Mouse (Mus musculus): Measurements from ENCODE around the gene Cuzd1. TPM values are rescaled to one million over a fixed set of nuclear protein-coding genes. Genes with fewer than 3 reads are reported as not detected.

Gene Cuzd1
- polyA plus RNA-seq, 1 experiment from 2014 or later = not detected

DNA sequence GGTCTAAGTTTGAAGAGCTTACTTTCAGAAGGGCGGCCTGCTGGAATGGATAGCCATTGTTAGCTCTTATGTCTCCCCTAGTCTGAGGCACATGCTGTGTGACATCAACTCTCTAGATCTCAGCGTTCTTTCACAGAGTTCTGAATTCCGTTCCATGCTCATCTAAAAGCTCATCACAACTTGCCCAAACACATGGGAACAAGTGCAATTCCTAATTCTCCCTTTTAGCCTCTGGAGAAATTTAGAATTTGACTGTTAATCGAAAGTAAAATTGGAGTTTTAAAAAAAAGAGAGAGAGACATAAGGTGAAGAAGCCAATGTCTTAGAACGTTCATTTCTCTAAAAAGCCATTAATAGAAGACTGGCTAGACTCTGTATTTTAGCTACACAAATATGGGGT is 7.3 kb upstream of the Cuzd1 start, which contains the start of gene Fam24b:
Fam24b (minus strand) TSS at position 101 of the 400 bp plus-strand sequence.
- no peaks in the 10 kb centered on the region for H3K9me3 ChIP-seq
- H3K9ac ChIP-seq = no peak within 1 kb of the TSS
- H3K4me2 ChIP-seq = no peak within 1 kb of the TSS
- 89% methylated on average over 5 of the region's 5 CpGs for WGBS
- no peaks in the 10 kb centered on the region for H3K36me3 ChIP-seq
- H3K27ac ChIP-seq = no peak within 1 kb of the TSS
- no peak for ATAC-seq (ENCODE audit: insufficient number of reproducible peaks, insufficient read depth, low FRiP score, low TSS enrichment, low read depth)
- H3K4me1 ChIP-seq = no peaks in the 10 kb centered on the region
- H3K4me3 ChIP-seq = no peak within 1 kb of the TSS
- no peaks in the 10 kb centered on the region for H3K27me3 ChIP-seq

DNA sequence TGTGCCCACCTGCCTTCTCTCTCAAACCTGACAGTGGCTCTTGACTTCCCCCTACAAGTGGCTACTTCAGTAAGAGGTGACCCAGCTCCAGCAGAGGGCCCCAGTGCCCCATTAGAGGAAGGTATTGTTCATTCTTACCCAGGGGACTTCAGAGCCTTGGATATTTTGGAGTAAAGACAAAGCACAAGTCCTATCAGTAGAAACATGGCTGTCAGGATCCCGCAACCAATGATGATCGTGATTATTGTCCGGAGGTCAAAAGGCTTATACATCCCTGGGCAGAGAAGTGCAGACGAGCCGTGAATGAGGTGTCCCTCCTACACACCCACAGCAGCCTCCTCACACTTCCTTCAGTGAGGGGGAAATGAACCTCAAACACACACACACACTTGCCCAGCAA is 5.0 kb upstream of the Cuzd1 start:
- Histone ChIP-seq H3K9me3 (no peaks in the 10 kb centered on the region), H3K27ac (no peak overlapping the region), H3K4me2 (no peak overlapping the region), H3K9ac (no peak overlapping the region), H3K27me3 (no peaks in the 10 kb centered on the region), H3K4me1 (no peaks in the 10 kb centered on the region), H3K4me3 (no peak overlapping the region), H3K36me3 (no peaks in the 10 kb centered on the region)
- ATAC-seq (ENCODE audit: insufficient number of reproducible peaks, insufficient read depth, low FRiP score, low TSS enrichment, low read depth) = no peak
- 86% methylated on average over 5 of the region's 5 CpGs for WGBS

DNA sequence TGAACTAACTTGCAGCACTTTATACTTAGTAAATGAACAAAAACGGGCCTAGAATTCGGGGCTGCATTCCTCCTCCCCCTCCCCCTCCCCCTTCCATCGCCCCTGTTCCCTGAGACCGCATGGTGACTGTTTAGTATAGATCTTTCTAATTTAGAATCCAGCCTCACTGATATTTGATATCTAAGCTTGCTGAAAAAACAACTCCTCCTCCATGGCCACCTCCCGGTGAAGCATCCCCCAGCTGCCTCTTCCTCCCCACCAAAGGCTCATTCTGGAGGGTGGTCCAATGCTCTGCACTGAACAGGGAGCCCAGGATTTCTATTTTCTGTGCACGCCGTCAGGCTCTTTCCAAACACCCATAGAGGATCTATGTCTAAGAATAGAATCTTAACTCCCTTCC is 3.8 kb downstream of the Cuzd1 start:
- H3K36me3 ChIP-seq = no peaks in the 10 kb centered on the region
- no peak overlapping the region for H3K4me2 ChIP-seq
- ATAC-seq (ENCODE audit: insufficient number of reproducible peaks, insufficient read depth, low FRiP score, low TSS enrichment, low read depth) = no peak
- H3K9ac ChIP-seq = no peak overlapping the region
- no peaks in the 10 kb centered on the region for H3K9me3 ChIP-seq
- H3K27ac ChIP-seq = no peak overlapping the region
- H3K4me3 ChIP-seq = no peak overlapping the region
- H3K27me3 ChIP-seq = no peaks in the 10 kb centered on the region
- 54% methylated on average over 6 of the region's 7 CpGs for WGBS
- H3K4me1 ChIP-seq = no peaks in the 10 kb centered on the region

DNA sequence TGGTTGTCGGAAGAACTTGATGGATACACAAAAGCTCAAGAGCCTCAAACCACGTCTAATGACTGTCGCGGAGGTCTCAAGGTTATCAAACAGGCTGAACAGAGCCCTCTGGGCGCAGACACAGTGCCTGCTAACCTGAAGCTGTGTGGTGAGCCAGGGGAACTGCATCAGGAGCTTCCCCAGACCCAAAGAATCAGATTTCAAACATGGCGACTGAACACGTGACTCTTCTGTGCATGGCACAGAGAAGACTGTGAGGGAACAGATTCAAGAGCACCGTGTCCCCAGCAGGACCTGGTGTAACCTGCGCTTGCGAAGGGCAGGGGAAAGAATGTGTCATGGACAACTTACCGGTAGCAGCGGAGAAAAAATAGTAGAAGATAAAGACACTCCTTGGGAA is 4.5 kb downstream of the Cuzd1 start:
- Histone ChIP-seq H3K4me1 (no peaks in the 10 kb centered on the region), H3K27ac (no peak overlapping the region), H3K36me3 (no peaks in the 10 kb centered on the region), H3K4me2 (no peak overlapping the region), H3K9me3 (no peaks in the 10 kb centered on the region), H3K4me3 (no peak overlapping the region), H3K27me3 (no peaks in the 10 kb centered on the region), H3K9ac (no peak overlapping the region)
- WGBS = 67% methylated on average over 12 of the region's 12 CpGs
- ATAC-seq (ENCODE audit: insufficient number of reproducible peaks, insufficient read depth, low FRiP score, low TSS enrichment, low read depth) = no peak

DNA sequence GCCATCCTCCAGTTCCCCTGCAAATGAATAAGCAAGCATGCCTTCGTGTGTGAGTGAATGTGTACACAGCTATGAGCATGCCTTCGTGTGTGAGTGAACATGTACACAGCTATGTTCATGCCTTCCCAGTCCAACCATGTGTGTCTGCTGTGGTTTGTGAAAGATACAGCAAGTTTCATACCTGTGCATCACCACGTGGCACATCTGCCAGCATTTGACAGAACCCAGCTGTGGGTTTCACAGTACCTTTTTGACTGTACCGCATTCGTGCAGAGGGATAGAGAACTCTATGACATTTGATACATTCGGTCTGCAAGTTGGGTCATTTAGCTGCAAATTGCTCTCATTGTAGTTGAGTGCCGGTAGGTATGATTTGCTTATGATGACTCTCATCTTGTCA is 7.6 kb downstream of the Cuzd1 start:
- Histone ChIP-seq H3K27ac (no peak overlapping the region), H3K4me2 (no peak overlapping the region), H3K36me3 (no peaks in the 10 kb centered on the region), H3K9ac (no peak overlapping the region), H3K27me3 (no peaks in the 10 kb centered on the region), H3K4me1 (0 out of 2 replicates have a peak, but pooled peaks cover 2% of the 10 kb centered on the region), H3K4me3 (no peak overlapping the region), H3K9me3 (no peaks in the 10 kb centered on the region)
- no peak for ATAC-seq (ENCODE audit: insufficient number of reproducible peaks, insufficient read depth, low FRiP score, low TSS enrichment, low read depth)
- WGBS = 64% methylated on average over 7 of the region's 7 CpGs

DNA sequence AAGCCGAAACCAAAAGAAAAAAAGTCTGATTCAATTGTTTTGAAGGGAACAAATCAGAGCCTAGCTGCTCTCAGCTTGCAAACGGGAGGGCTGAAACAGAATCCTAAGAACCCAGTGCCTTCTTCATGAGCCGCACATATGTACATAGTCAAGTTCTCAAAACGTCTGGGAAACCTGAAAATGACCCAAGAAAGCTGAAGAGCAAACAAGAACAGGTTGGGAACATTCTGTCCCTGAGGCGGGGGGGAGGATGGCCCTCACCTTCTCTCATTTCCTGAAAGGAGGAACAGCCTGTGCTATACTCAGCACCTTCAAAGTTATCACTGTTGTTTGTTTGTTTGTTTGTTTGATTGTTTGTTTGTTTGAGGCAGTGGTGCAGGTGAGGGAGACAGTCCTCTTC is 15.4 kb downstream of the Cuzd1 start:
- ATAC-seq (ENCODE audit: insufficient number of reproducible peaks, insufficient read depth, low FRiP score, low TSS enrichment, low read depth) = no peak

DNA sequence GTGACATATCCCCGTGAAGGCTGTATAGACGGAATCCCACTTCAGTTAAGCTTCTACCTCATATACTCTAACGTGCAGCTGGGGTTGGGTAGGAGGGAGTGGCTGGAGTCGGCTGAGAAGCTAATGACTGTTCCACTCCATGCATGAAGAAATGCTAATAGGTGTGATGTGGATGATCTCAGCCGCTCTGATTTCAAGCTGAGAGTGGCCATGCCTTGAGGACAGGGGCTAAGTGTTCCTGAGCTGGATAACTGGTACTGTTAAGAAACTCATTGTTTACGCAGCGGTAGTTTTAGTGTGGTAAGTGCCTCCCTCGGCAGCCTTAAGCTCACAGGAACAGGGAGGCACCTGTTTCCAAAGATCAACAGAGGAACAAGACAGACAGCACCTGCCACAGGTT is 18.8 kb downstream of the Cuzd1 start:
- no peak overlapping the region for H3K27ac ChIP-seq
- H3K9me3 ChIP-seq = no peaks in the 10 kb centered on the region
- no peak overlapping the region for H3K4me2 ChIP-seq
- no peaks in the 10 kb centered on the region for H3K4me1 ChIP-seq
- H3K36me3 ChIP-seq = no peaks in the 10 kb centered on the region
- no peak overlapping the region for H3K9ac ChIP-seq
- no peak overlapping the region for H3K4me3 ChIP-seq
- no peaks in the 10 kb centered on the region for H3K27me3 ChIP-seq
- WGBS = 74% methylated on average over 8 of the region's 8 CpGs
- ATAC-seq (ENCODE audit: insufficient number of reproducible peaks, insufficient read depth, low FRiP score, low TSS enrichment, low read depth) = no peak

More for the DNA sequence above, 15.4 kb downstream of the Cuzd1 start:
- no peak overlapping the region for H3K9ac ChIP-seq
- no peak overlapping the region for H3K27ac ChIP-seq
- H3K27me3 ChIP-seq = no peaks in the 10 kb centered on the region
- no peak overlapping the region for H3K4me2 ChIP-seq
- no peaks in the 10 kb centered on the region for H3K4me1 ChIP-seq
- 74% methylated on average over 5 of the region's 5 CpGs for WGBS
- H3K36me3 ChIP-seq = no peaks in the 10 kb centered on the region
- H3K4me3 ChIP-seq = no peak overlapping the region
- H3K9me3 ChIP-seq = no peaks in the 10 kb centered on the region

DNA sequence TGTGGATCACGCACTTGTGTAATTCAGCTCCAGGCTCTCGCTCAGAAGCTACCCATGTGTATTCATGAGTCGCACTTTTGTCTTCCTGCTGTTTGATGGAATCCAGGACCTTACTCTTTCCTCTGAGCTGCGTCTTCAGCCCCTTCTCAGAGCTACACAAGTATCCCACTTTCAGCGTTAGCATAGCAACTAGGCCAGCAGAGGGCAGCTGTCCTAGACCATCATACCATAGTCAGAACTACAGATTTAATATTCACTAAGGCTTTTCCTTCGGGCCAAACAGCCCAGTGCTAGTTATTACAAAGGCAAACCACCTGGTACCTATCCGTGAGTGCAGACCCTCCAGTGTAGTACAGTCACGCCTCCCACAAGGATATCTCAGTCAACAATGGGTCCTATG is 24.9 kb downstream of the Cuzd1 start:
- WGBS = 73% methylated on average over 8 of the region's 8 CpGs
- Histone ChIP-seq H3K4me3 (no peak overlapping the region), H3K4me2 (no peak overlapping the region), H3K27me3 (no peaks in the 10 kb centered on the region), H3K4me1 (no peaks in the 10 kb centered on the region), H3K9me3 (no peaks in the 10 kb centered on the region), H3K27ac (no peak overlapping the region), H3K9ac (no peak overlapping the region), H3K36me3 (no peaks in the 10 kb centered on the region)
- ATAC-seq (ENCODE audit: insufficient number of reproducible peaks, insufficient read depth, low FRiP score, low TSS enrichment, low read depth) = no peak

DNA sequence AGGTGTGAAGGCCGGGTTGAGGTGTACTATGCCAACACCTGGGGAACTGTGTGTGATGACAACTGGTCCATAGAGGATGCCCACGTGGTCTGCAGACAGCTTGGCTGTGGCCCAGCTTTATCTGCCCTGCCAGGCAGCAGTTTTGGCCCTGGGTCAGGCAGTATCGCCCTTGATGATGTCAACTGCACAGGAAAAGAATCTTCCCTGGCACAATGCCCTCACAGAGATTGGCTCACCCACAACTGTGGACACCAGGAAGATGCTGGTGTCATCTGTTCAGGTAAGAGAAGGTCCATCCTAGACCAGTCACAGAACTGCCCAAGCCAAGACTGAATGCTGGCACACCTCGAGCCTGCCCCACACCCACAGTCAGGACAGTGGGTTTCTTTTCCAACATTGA is 56.2 kb downstream of the Cuzd1 start:
- Histone ChIP-seq H3K27ac (no peak overlapping the region), H3K9ac (no peak overlapping the region), H3K4me1 (no peaks in the 10 kb centered on the region), H3K4me2 (no peak overlapping the region), H3K27me3 (no peaks in the 10 kb centered on the region), H3K4me3 (no peak overlapping the region), H3K9me3 (no peaks in the 10 kb centered on the region), H3K36me3 (no peaks in the 10 kb centered on the region)
- WGBS = 76% methylated on average over 4 of the region's 4 CpGs
- ATAC-seq (ENCODE audit: insufficient number of reproducible peaks, insufficient read depth, low FRiP score, low TSS enrichment, low read depth) = no peak

DNA sequence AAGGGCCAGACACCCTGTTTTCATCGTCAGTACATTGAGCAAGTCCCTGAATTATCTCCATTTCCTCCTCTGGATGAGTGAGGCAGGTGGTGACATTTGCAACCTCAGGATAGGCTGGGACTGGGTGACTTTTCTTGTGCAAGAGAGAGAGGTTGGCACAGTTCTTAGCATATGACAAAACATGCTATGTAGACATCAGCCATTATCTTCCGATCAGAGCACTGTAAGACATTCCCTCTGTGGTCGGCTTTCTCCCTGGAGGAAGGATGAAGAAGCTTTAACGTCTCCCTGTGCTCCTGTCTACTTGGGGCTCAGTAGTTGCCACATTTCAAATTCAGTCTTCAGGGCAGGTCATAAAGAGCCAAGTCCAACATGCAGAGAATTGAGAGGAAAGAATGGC is 57.8 kb downstream of the Cuzd1 start:
- 81% methylated on average over 4 of the region's 4 CpGs for WGBS
- Histone ChIP-seq H3K9ac (no peak overlapping the region), H3K36me3 (no peaks in the 10 kb centered on the region), H3K27ac (no peak overlapping the region), H3K4me1 (no peaks in the 10 kb centered on the region), H3K4me2 (no peak overlapping the region), H3K27me3 (no peaks in the 10 kb centered on the region), H3K4me3 (no peak overlapping the region), H3K9me3 (no peaks in the 10 kb centered on the region)
- ATAC-seq (ENCODE audit: insufficient number of reproducible peaks, insufficient read depth, low FRiP score, low TSS enrichment, low read depth) = no peak

DNA sequence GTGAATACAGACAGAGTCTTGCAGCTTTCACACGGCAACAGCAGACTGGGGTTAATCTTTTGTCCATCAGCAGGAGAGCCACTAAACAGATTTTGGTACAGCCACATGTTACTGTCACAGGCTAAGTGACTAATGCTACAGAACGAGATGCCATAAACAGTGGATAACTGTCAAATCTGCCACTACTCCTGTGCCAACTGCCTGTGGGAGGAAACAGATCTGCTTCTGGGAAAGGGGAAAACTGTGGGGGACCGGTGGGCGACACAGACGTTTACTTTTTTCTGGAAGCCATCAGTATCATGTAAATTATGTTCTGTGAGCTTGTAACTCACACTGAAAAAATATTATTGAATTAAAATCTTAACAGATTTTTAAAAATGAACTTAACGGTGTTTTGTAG is 61.1 kb downstream of the Cuzd1 start:
- no peak overlapping the region for H3K4me3 ChIP-seq
- WGBS = 68% methylated on average over 6 of the region's 6 CpGs

More for the DNA sequence above, 61.1 kb downstream of the Cuzd1 start:
- Histone ChIP-seq H3K27ac (no peak overlapping the region), H3K36me3 (no peaks in the 10 kb centered on the region), H3K9ac (no peak overlapping the region), H3K4me2 (no peak overlapping the region), H3K9me3 (no peaks in the 10 kb centered on the region), H3K4me1 (no peaks in the 10 kb centered on the region), H3K27me3 (no peaks in the 10 kb centered on the region)
- no peak for ATAC-seq (ENCODE audit: insufficient number of reproducible peaks, insufficient read depth, low FRiP score, low TSS enrichment, low read depth)
